Mouse (Mus musculus) small intestine, adult 2 months (tissue): ENCODE results near the gene Tnn. TPM values are rescaled to one million over a fixed set of nuclear protein-coding genes. Genes with fewer than 3 reads are reported as not detected.

Experiments used
- H3K27ac ChIP-seq: fragments of 200-500 bp; 2 replicates; pipeline ENCODE4 v1.5.1; 2012; ENCODE audit warnings: low read depth, low read length, control low read depth, inconsistent platforms; ENCODE audit not compliant: insufficient read depth
- H3K27me3 ChIP-seq: fragments of 200-500 bp; 2 replicates; pipeline ENCODE4 v1.6.1; 2012; ENCODE audit warnings: mild to moderate bottlenecking, moderate library complexity, low read length, inconsistent platforms; ENCODE audit not compliant: control insufficient read depth, insufficient read depth
- H3K36me3 ChIP-seq: fragments of 200-500 bp; 2 replicates; pipeline ENCODE4 v1.6.1; 2012; ENCODE audit warnings: mild to moderate bottlenecking, low read length, control low read depth, inconsistent platforms; ENCODE audit not compliant: control insufficient read depth, insufficient read depth
- H3K4me1 ChIP-seq: fragments of 200-500 bp; 2 replicates; pipeline ENCODE4 v1.6.1; 2012; ENCODE audit warnings: low read length, inconsistent platforms, mixed read lengths; ENCODE audit not compliant: control insufficient read depth, insufficient read depth, insufficient read length
- H3K4me3 ChIP-seq: fragments of 200-500 bp; 2 replicates; pipeline ENCODE4 v1.5.1; 2012; ENCODE audit warnings: low read depth, mild to moderate bottlenecking, control low read depth, inconsistent platforms, low read length, moderate library complexity
- CTCF ChIP-seq: fragments of 200-500 bp; IDR thresholded peaks from 2 replicates; pipeline ENCODE4 v1.5.1; 2012; ENCODE audit warnings: low read depth, mild to moderate bottlenecking, control low read depth, inconsistent platforms, low read length, moderate library complexity, mixed read lengths; ENCODE audit not compliant: insufficient replicate concordance, insufficient read length; ENCODE audit errors: extremely low read depth
- POLR2A ChIP-seq: fragments of 200-500 bp; IDR thresholded peaks from 2 replicates; pipeline ENCODE4 v1.6.1; 2012; ENCODE audit warnings: low read depth, mild to moderate bottlenecking, control low read depth, inconsistent platforms, low read length, moderate library complexity
- WGBS: fragments of 180-500 bp; shearing (Covaris S2); methylation state at CpG from one replicate; pipeline ENCODE4 v1.1.7; 2018; 5-methylcytosine and 5-hydroxymethylcytosine counted together
- polyA plus RNA-seq: library from polyadenylated mRNA; depleted of rRNA; stranded (reverse); fragments of >200 nt; gene quantifications from 2 replicates; pipeline ENCODE4 v1.2.3, GENCODE M21; 2012

The Tnn gene
- polyA plus RNA-seq, 1 experiment: 0.25 TPM

GRCm38 (mm10) chr1:160133464-160134079 is 19.8 kb downstream of the Tnn start:
- Histone ChIP-seq H3K27me3 (no peaks in the 10 kb centered on the region), H3K4me1 (no peaks in the 10 kb centered on the region), H3K36me3 (no peaks in the 10 kb centered on the region), H3K27ac (no peak overlapping the region), H3K4me3 (no peak overlapping the region)
- TF ChIP-seq CTCF (no peak), POLR2A (no peak)
- WGBS: 55% methylated on average over 4 of the region's 4 CpGs

- WGBS: 27% methylated on average over 2 of the region's 2 CpGs
- TF ChIP-seq CTCF: no peak
- no peak for TF ChIP-seq POLR2A
- H3K36me3 ChIP-seq: no peaks in the 10 kb centered on the region
- no peak overlapping the region for H3K4me3 ChIP-seq
- no peak overlapping the region for H3K27ac ChIP-seq
- no peaks in the 10 kb centered on the region for H3K27me3 ChIP-seq
- no peaks in the 10 kb centered on the region; the same call in 1 of the 2 replicates for H3K4me1 ChIP-seq
Observed at GRCm38 (mm10) chr1:160123957-160124356, 29.4 kb downstream of the Tnn start.

- 73% methylated on average over 2 of the region's 2 CpGs for WGBS
- no peaks in the 10 kb centered on the region for H3K36me3 ChIP-seq
- H3K27me3 ChIP-seq: no peaks in the 10 kb centered on the region
- no peak for TF ChIP-seq CTCF
- TF ChIP-seq POLR2A: no peak
- no peaks in the 10 kb centered on the region for H3K4me1 ChIP-seq
- H3K27ac ChIP-seq: no peak overlapping the region
- no peak overlapping the region for H3K4me3 ChIP-seq
Observed at GRCm38 (mm10) chr1:160108604-160109003, 44.8 kb downstream of the Tnn start.

- 60% methylated on average over 5 of the region's 5 CpGs for WGBS
- Histone ChIP-seq H3K4me3 (no peak overlapping the region), H3K27ac (no peak overlapping the region), H3K36me3 (no peaks in the 10 kb centered on the region), H3K27me3 (no peaks in the 10 kb centered on the region), H3K4me1 (no peaks in the 10 kb centered on the region)
- TF ChIP-seq POLR2A (no peak), CTCF (no peak)
Observed at GRCm38 (mm10) chr1:160105426-160105825, 48.0 kb downstream of the Tnn start.

GRCm38 (mm10) chr1:160100996-160101395 is 52.4 kb downstream of the Tnn start:
- no peak overlapping the region for H3K27ac ChIP-seq
- no peaks in the 10 kb centered on the region for H3K27me3 ChIP-seq
- H3K4me3 ChIP-seq: no peak overlapping the region
- no peaks in the 10 kb centered on the region for H3K36me3 ChIP-seq
- no peaks in the 10 kb centered on the region for H3K4me1 ChIP-seq
- 79% methylated on average over 5 of the region's 5 CpGs for WGBS
- TF ChIP-seq CTCF: no peak
- no peak for TF ChIP-seq POLR2A

- WGBS: 80% methylated on average over 5 of the region's 5 CpGs
- Histone ChIP-seq H3K4me3 (no peak overlapping the region), H3K27ac (no peak overlapping the region), H3K36me3 (no peaks in the 10 kb centered on the region), H3K27me3 (no peaks in the 10 kb centered on the region), H3K4me1 (no peaks in the 10 kb centered on the region)
- no peak for TF ChIP-seq POLR2A
- TF ChIP-seq CTCF: no peak
Observed at GRCm38 (mm10) chr1:160099659-160100302, 53.6 kb downstream of the Tnn start.

GRCm38 (mm10) chr1:160086651-160087050 is 66.7 kb downstream of the Tnn start:
- 67% methylated on average over 2 of the region's 2 CpGs for WGBS
- Histone ChIP-seq H3K4me1 (no peaks in the 10 kb centered on the region), H3K36me3 (no peaks in the 10 kb centered on the region), H3K27me3 (no peaks in the 10 kb centered on the region), H3K4me3 (no peak overlapping the region), H3K27ac (no peak overlapping the region)
- no peak for TF ChIP-seq CTCF
- no peak for TF ChIP-seq POLR2A
